Comparison of ENCODE assay signal across 9 mouse cellular contexts in the genomic region with DNA sequence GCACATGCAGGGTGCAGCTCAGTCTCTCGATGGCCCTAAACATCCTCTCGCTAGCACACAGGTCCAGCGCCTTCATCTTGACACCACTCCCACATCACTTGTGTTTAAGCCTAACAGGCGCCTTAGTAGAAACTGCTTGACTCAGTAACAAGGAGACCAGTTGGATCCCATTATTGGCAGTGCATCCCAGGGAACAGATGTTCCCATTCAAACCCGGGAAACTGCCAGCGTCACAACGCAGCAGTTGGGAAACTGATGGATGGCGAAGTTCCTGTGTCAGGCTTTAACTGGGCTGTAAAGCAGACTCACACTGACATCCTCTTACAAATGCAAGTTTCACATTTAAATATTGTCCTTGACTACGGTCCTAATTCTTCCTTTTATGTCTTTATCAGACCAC. TPM values are rescaled to one million over a fixed set of nuclear protein-coding genes. Genes with fewer than 3 reads are reported as not detected.
DNase-seq lines count a peak whose midpoint lies in the region; ATAC-seq and TF ChIP-seq lines count a peak whose summit lies in the region.
"Had no signal": no experiment of that assay in that cellular context is flagged by ENCODE, and none has a peak within 500 bp of the region (broad histone marks: within the 10 kb centered on the region; RNA-seq: fewer than 3 reads in every experiment).

No protein-coding gene starts in this region.

- H3K9me3 ChIP-seq in hindbrain, embryonic 12.5 days (replicated peaks) = no peaks in the 10 kb centered on the region

- peak overlapping the region; percentile 50 for H3K27ac ChIP-seq in hindbrain, embryonic 12.5 days
- H3K27ac ChIP-seq: macrophage had no signal

- H3K4me3 ChIP-seq in lung, adult 2 months (replicated peaks; ENCODE audit: extremely low read depth, low read depth, low read length) = no peak overlapping the region
- H3K4me3 ChIP-seq in hindbrain, embryonic 12.5 days = no peak overlapping the region

- peaks cover 5% of the 10 kb centered on the region for H3K4me1 ChIP-seq in lung, adult 2 months (ENCODE audit: control insufficient read depth, insufficient read depth, low read length)
- H3K4me1 ChIP-seq in hindbrain, embryonic 12.5 days = peaks cover 44% of the 10 kb centered on the region

- no peak for TF ChIP-seq CTCF in lung, adult 2 months (IDR thresholded peaks at IDR 0.05; ENCODE audit: insufficient read depth, low read length)

- H3K9ac ChIP-seq in hindbrain, embryonic 12.5 days = no peak overlapping the region

- ATAC-seq in hindbrain, embryonic 12.5 days (ENCODE audit: low FRiP score) = no peak

- no peaks in the 10 kb centered on the region for H3K27me3 ChIP-seq in hindbrain, embryonic 12.5 days

- no peak for TF ChIP-seq POLR2A in lung, adult 2 months (IDR thresholded peaks at IDR 0.05; ENCODE audit: borderline replicate concordance, extremely low read depth, low read depth, low read length)

- peak; percentile 34 to 39 for DNase-seq in lung, adult 18-20 months
- no peak for DNase-seq in lung, adult 2 months
- DNase-seq in kidney, postnatal 4 days = peak; percentile 71 to 75
- DNase-seq in right cerebral cortex, postnatal 10 days (ENCODE audit: low spot score in 2 of 2) = peak; percentile 72 to 82
- no peak for DNase-seq in ovary, adult 18-20 months (ENCODE audit: low spot score)
- DNase-seq in spleen, postnatal 14 days (ENCODE audit: low spot score in 2 of 2) = no peak
- no peak for DNase-seq in adrenal gland, adult (ENCODE audit: inconsistent age in 2 of 2, low spot score in 1 of 2)

- WGBS in lung, adult 2 months = 39% methylated on average over 9 of the region's 9 CpGs
- WGBS in hindbrain, embryonic 12.5 days = 35% methylated on average over 9 of the region's 9 CpGs

- H3K36me3 ChIP-seq in hindbrain, embryonic 12.5 days = no peaks in the 10 kb centered on the region

- no peak overlapping the region for H3K4me2 ChIP-seq in hindbrain, embryonic 12.5 days (replicated peaks)

RNA-seq across cellular contexts. Expression of a gene that starts 10.0 kb away (rescaled TPM):
- polyA plus RNA-seq in lung, adult 2 months (2012; rRNA removed) = 3.4 and 3.7 TPM in 2 replicates
- polyA plus RNA-seq in hindbrain, embryonic 12.5 days (2016; fragmentation: Nextera tagmentation; extraction: Ambion mirVana) = 16.6 and 20.0 TPM in 2 replicates

RNA-seq across cellular contexts. Expression of a gene that starts 10.1 kb away (rescaled TPM):
- polyA plus RNA-seq in lung, adult 2 months (2012; rRNA removed) = 2.4 and 3.3 TPM in 2 replicates
- 17.5 and 18.6 TPM in 2 replicates for polyA plus RNA-seq in hindbrain, embryonic 12.5 days (2016; fragmentation: Nextera tagmentation; extraction: Ambion mirVana)

RNA-seq across cellular contexts. Expression of a gene that starts 25.0 kb away (rescaled TPM):
- polyA plus RNA-seq in lung, adult 2 months (2012; rRNA removed) = 79.4 and 86.2 TPM in 2 replicates
- 142 and 163 TPM in 2 replicates for polyA plus RNA-seq in hindbrain, embryonic 12.5 days (2016; fragmentation: Nextera tagmentation; extraction: Ambion mirVana)

Comparison
In these comparisons a context has a peak if more than half of its experiments do, and no peak if none do; other contexts are left out.
1. DNase-seq: peak in lung, adult 18-20 months (2 of 2), kidney, postnatal 4 days (2 of 2) and right cerebral cortex, postnatal 10 days (2 of 2); none in lung, adult 2 months (single experiment), ovary, adult 18-20 months (single experiment), spleen, postnatal 14 days (0 of 2) and adrenal gland, adult (0 of 2).